Mouse (Mus musculus): ENCODE results near the gene Arl2bp. TPM values are rescaled to one million over a fixed set of nuclear protein-coding genes. Genes with fewer than 3 reads are reported as not detected.
A peak's percentile ranks its signal among the peaks of the same experiment; 100 is the strongest.

Gene Arl2bp
- polyA plus RNA-seq, 1 experiment = 149 TPM

GRCm38 (mm10) chr8:94652951-94653350 is 13.4 kb upstream of the Arl2bp start:
- TF ChIP-seq CTCF (IDR thresholded peaks at IDR 0.05; ENCODE audit: insufficient read depth, low read depth, low read length) (no peak), POLR2A (IDR thresholded peaks at IDR 0.05; ENCODE audit: insufficient read depth, low read depth, low read length) (no peak)
- Histone ChIP-seq H3K4me1 (ENCODE audit: control insufficient read depth, insufficient read depth, low read length) (no peaks in the 10 kb centered on the region), H3K27ac (ENCODE audit: insufficient read depth, low read depth, low read length) (no peak overlapping the region), H3K4me3 (ENCODE audit: insufficient read depth, low read depth, low read length) (no peak overlapping the region)
- 84% methylated on average over 3 of the region's 3 CpGs for WGBS

GRCm38 (mm10) chr8:94654994-94655393 is 11.4 kb upstream of the Arl2bp start:
- no peak overlapping the region for H3K27ac ChIP-seq (ENCODE audit: insufficient read depth, low read depth, low read length)
- TF ChIP-seq POLR2A (IDR thresholded peaks at IDR 0.05; ENCODE audit: insufficient read depth, low read depth, low read length) (no peak), CTCF (IDR thresholded peaks at IDR 0.05; ENCODE audit: insufficient read depth, low read depth, low read length) (no peak)
- H3K4me3 ChIP-seq (ENCODE audit: insufficient read depth, low read depth, low read length) = no peak overlapping the region
- no peaks in the 10 kb centered on the region for H3K4me1 ChIP-seq (ENCODE audit: control insufficient read depth, insufficient read depth, low read length)

GRCm38 (mm10) chr8:94658031-94658430 is 8.4 kb upstream of the Arl2bp start:
- H3K4me3 ChIP-seq (ENCODE audit: insufficient read depth, low read depth, low read length) = no peak overlapping the region
- H3K4me1 ChIP-seq (ENCODE audit: control insufficient read depth, insufficient read depth, low read length) = no peaks in the 10 kb centered on the region
- no peak overlapping the region for H3K27ac ChIP-seq (ENCODE audit: insufficient read depth, low read depth, low read length)
- WGBS = 87% methylated on average over 2 of the region's 2 CpGs
- TF ChIP-seq POLR2A (IDR thresholded peaks at IDR 0.05; ENCODE audit: insufficient read depth, low read depth, low read length) = no peak
- no peak for TF ChIP-seq CTCF (IDR thresholded peaks at IDR 0.05; ENCODE audit: insufficient read depth, low read depth, low read length)

- WGBS = 90% methylated on average over 4 of the region's 4 CpGs
- TF ChIP-seq CTCF (IDR thresholded peaks at IDR 0.05; ENCODE audit: insufficient read depth, low read depth, low read length) (no peak), POLR2A (IDR thresholded peaks at IDR 0.05; ENCODE audit: insufficient read depth, low read depth, low read length) (no peak)
- Histone ChIP-seq H3K4me3 (ENCODE audit: insufficient read depth, low read depth, low read length) (no peak overlapping the region), H3K4me1 (ENCODE audit: control insufficient read depth, insufficient read depth, low read length) (no peaks in the 10 kb centered on the region), H3K27ac (ENCODE audit: insufficient read depth, low read depth, low read length) (no peak overlapping the region)
These were observed 6.0 kb upstream of the Arl2bp start for GRCm38 (mm10) chr8:94660418-94660817.

GRCm38 (mm10) chr8:94664722-94665121 is 1.7 kb upstream of the Arl2bp start:
- WGBS = 84% methylated on average over 2 of the region's 2 CpGs
- Histone ChIP-seq H3K4me3 (ENCODE audit: insufficient read depth, low read depth, low read length) (no peak overlapping the region), H3K27ac (ENCODE audit: insufficient read depth, low read depth, low read length) (no peak overlapping the region), H3K4me1 (ENCODE audit: control insufficient read depth, insufficient read depth, low read length) (peaks cover 2% of the 10 kb centered on the region; the same call in 1 of the 2 replicates)
- TF ChIP-seq CTCF (IDR thresholded peaks at IDR 0.05; ENCODE audit: insufficient read depth, low read depth, low read length) (no peak), POLR2A (IDR thresholded peaks at IDR 0.05; ENCODE audit: insufficient read depth, low read depth, low read length) (no peak)

GRCm38 (mm10) chr8:94674384-94674783 is 8.0 kb downstream of the Arl2bp start:
- 88% methylated on average over 5 of the region's 5 CpGs for WGBS
- peaks cover 16% of the 10 kb centered on the region for H3K4me1 ChIP-seq (ENCODE audit: control insufficient read depth, insufficient read depth, low read length)
- no peak overlapping the region for H3K27ac ChIP-seq (ENCODE audit: insufficient read depth, low read depth, low read length)
- H3K4me3 ChIP-seq (ENCODE audit: insufficient read depth, low read depth, low read length) = no peak overlapping the region
- TF ChIP-seq CTCF (IDR thresholded peaks at IDR 0.05; ENCODE audit: insufficient read depth, low read depth, low read length) (no peak), POLR2A (IDR thresholded peaks at IDR 0.05; ENCODE audit: insufficient read depth, low read depth, low read length) (no peak)

- Histone ChIP-seq H3K4me1 (ENCODE audit: control insufficient read depth, insufficient read depth, low read length) (peaks cover 17% of the 10 kb centered on the region), H3K4me3 (ENCODE audit: insufficient read depth, low read depth, low read length) (no peak overlapping the region), H3K27ac (ENCODE audit: insufficient read depth, low read depth, low read length) (no peak overlapping the region)
- TF ChIP-seq CTCF (IDR thresholded peaks at IDR 0.05; ENCODE audit: insufficient read depth, low read depth, low read length) (no peak), POLR2A (IDR thresholded peaks at IDR 0.05; ENCODE audit: insufficient read depth, low read depth, low read length) (no peak)
- 75% methylated on average over 6 of the region's 6 CpGs for WGBS
These were observed 9.5 kb downstream of the Arl2bp start for GRCm38 (mm10) chr8:94675923-94676322.

GRCm38 (mm10) chr8:94678582-94678981 is 12.2 kb downstream of the Arl2bp start:
- no peak for TF ChIP-seq POLR2A (IDR thresholded peaks at IDR 0.05; ENCODE audit: insufficient read depth, low read depth, low read length)
- TF ChIP-seq CTCF (IDR thresholded peaks at IDR 0.05; ENCODE audit: insufficient read depth, low read depth, low read length) = no peak
- peaks cover 20% of the 10 kb centered on the region for H3K4me1 ChIP-seq (ENCODE audit: control insufficient read depth, insufficient read depth, low read length)
- WGBS = 6% methylated on average over 9 of the region's 9 CpGs
- H3K4me3 ChIP-seq (ENCODE audit: insufficient read depth, low read depth, low read length) = no peak overlapping the region
- H3K27ac ChIP-seq (ENCODE audit: insufficient read depth, low read depth, low read length) = peak overlapping the region; percentile 93

- TF ChIP-seq POLR2A (IDR thresholded peaks at IDR 0.05; ENCODE audit: insufficient read depth, low read depth, low read length) = no peak
- no peak for TF ChIP-seq CTCF (IDR thresholded peaks at IDR 0.05; ENCODE audit: insufficient read depth, low read depth, low read length)
- H3K27ac ChIP-seq (ENCODE audit: insufficient read depth, low read depth, low read length) = no peak overlapping the region
- no peak overlapping the region for H3K4me3 ChIP-seq (ENCODE audit: insufficient read depth, low read depth, low read length)
- 94% methylated on average over 3 of the region's 3 CpGs for WGBS
- H3K4me1 ChIP-seq (ENCODE audit: control insufficient read depth, insufficient read depth, low read length) = peaks cover 20% of the 10 kb centered on the region
These were observed 14.0 kb downstream of the Arl2bp start for GRCm38 (mm10) chr8:94680414-94680813.
